Mouse (Mus musculus) midbrain, embryonic 15.5 days (tissue): ENCODE measurements around the gene Olfr1013. TPM values are rescaled to one million over a fixed set of nuclear protein-coding genes. Genes with fewer than 3 reads are reported as not detected.

Experiments
- ATAC-seq: fragments of 200-750 bp; cut with Nextera tagmentation; replicated peaks from 2 replicates; pipeline ENCODE4 v1.8.0; 2017; ENCODE audit warnings: moderate TSS enrichment
- H3K27ac ChIP-seq: fragments of 300-500 bp; sonication (generic); 2 replicates; pipeline ENCODE4 v1.5.1; 2015; ENCODE audit warnings: mild to moderate bottlenecking, inconsistent platforms
- H3K27me3 ChIP-seq: fragments of 300-500 bp; sonication (generic); replicated peaks from 2 replicates; pipeline ENCODE4 v1.6.1; 2015; ENCODE audit warnings: inconsistent platforms
- H3K36me3 ChIP-seq: fragments of 300-500 bp; sonication (generic); replicated peaks from 2 replicates; pipeline ENCODE4 v1.6.1; 2015; ENCODE audit warnings: inconsistent platforms
- H3K4me1 ChIP-seq: fragments of 300-500 bp; sonication (generic); 2 replicates; pipeline ENCODE4 v1.6.1; 2015; ENCODE audit warnings: inconsistent platforms
- H3K4me2 ChIP-seq: fragments of 300-500 bp; sonication (generic); 2 replicates; pipeline ENCODE4 v1.6.1; 2015; ENCODE audit warnings: inconsistent platforms, mild to moderate bottlenecking, moderate library complexity
- H3K4me3 ChIP-seq: fragments of 300-500 bp; sonication (generic); 2 replicates; pipeline ENCODE4 v1.5.1; 2015; ENCODE audit warnings: mild to moderate bottlenecking, inconsistent platforms
- H3K9ac ChIP-seq: fragments of 300-500 bp; sonication (generic); 2 replicates; pipeline ENCODE4 v1.6.1; 2015; ENCODE audit warnings: mild to moderate bottlenecking, inconsistent platforms
- H3K9me3 ChIP-seq: fragments of 300-500 bp; sonication (generic); 2 replicates; pipeline ENCODE4 v1.6.1; 2016; ENCODE audit warnings: inconsistent platforms
- WGBS: fragments of 180-500 bp; shearing (Covaris S2); methylation state at CpG from one replicate; pipeline ENCODE4 v1.1.7; 2015; ENCODE audit warnings: mixed read lengths; 5-methylcytosine and 5-hydroxymethylcytosine counted together
- polyA plus RNA-seq: library from polyadenylated mRNA; unstranded; fragments of >200 nt; fragmentation: Nextera tagmentation; extraction: Ambion mirVana; gene quantifications from 2 replicates; pipeline ENCODE4 v1.2.1, GENCODE M21; 2015

The Olfr1013 gene
- not detected in 2 replicates for polyA plus RNA-seq

DNA sequence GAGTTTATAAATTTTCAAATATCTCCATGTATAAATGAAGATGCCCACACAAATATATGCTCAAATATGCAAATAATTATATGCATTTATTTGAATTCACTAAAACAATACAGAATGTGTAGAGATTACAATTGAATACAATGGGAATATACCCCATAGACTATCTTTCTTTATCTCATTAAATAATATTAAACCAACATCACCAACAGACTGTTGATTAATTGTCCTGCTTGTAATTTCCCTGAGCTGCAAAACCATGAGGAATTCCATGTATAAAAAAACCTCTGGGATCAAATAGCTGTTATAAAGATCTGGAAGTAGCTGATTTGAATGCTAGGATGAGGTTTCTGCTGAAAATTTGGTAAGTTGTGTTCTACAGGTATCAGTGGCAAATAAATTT lies at the start of gene Olfr1013:
TSS of gene Olfr1013 (plus strand) at position 301 of the 400 bp plus-strand sequence.
- Histone ChIP-seq H3K9me3 (no peaks in the 10 kb centered on the region), H3K9ac (no peak within 1 kb of the TSS), H3K27me3 (no peaks in the 10 kb centered on the region), H3K4me3 (no peak within 1 kb of the TSS), H3K36me3 (no peaks in the 10 kb centered on the region), H3K27ac (no peak within 1 kb of the TSS), H3K4me2 (no peak within 1 kb of the TSS), H3K4me1 (no peaks in the 10 kb centered on the region)
- no peak for ATAC-seq

GRCm38 (mm10) chr2:85725793-85726192 lies 41.1 kb upstream of the Olfr1013 start:
- no peaks in the 10 kb centered on the region for H3K9me3 ChIP-seq
- no peak overlapping the region for H3K9ac ChIP-seq
- H3K4me2 ChIP-seq: no peak overlapping the region
- peak; percentile 87 for ATAC-seq
- no peaks in the 10 kb centered on the region for H3K4me1 ChIP-seq
- WGBS: 10% methylated on average over 3 of the region's 3 CpGs
- H3K27ac ChIP-seq: no peak overlapping the region
- no peaks in the 10 kb centered on the region for H3K36me3 ChIP-seq
- H3K4me3 ChIP-seq: no peak overlapping the region
- H3K27me3 ChIP-seq: no peaks in the 10 kb centered on the region

DNA sequence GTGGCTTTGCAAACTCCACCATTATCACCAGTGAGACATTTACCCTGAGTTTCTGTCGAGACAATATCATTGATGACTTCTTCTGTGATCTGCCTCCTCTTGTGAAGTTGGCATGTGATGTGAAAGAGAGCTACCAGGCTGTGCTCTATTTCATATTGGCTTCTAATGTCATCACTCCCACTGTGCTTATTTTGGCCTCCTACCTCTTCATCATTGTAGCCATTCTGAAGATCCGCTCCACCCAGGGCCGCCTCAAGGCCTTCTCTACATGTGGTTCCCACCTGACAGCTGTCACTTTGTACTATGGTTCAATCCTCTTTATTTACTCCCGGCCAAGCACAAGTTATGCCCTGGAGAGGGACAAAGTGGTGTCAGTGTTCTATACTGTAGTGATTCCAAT lies 13.1 kb upstream of the Olfr1013 start:
- no peak for ATAC-seq
- 75% methylated on average over 4 of the region's 4 CpGs for WGBS
- Histone ChIP-seq H3K4me3 (no peak overlapping the region), H3K36me3 (no peaks in the 10 kb centered on the region), H3K9ac (no peak overlapping the region), H3K4me1 (no peaks in the 10 kb centered on the region), H3K9me3 (no peaks in the 10 kb centered on the region), H3K27ac (no peak overlapping the region), H3K4me2 (no peak overlapping the region), H3K27me3 (no peaks in the 10 kb centered on the region)

DNA sequence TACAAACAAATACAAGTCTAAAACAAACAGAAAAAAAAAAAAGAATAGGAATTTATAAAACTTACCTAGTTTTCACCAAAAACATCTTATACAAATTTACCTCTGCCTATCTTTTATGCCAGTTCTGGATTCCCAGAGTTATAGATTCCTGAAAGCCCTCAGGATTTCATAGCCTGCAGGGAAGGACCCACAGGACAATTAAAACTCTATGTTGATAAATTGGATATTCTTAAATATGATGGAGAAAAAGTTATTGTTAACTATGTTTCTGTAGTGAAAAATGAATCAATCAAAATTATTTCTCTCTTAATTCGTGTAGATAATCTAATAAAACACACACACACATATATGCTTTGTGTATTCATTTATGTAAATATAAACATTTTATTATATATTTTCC lies 4.2 kb upstream of the Olfr1013 start, which contains the start of gene Olfr1012:
TSS of gene Olfr1012 (minus strand) at position 101 of the 400 bp plus-strand sequence.
- Histone ChIP-seq H3K9me3 (no peaks in the 10 kb centered on the region), H3K4me2 (no peak within 1 kb of the TSS), H3K27ac (no peak within 1 kb of the TSS), H3K36me3 (no peaks in the 10 kb centered on the region), H3K9ac (no peak within 1 kb of the TSS), H3K4me1 (no peaks in the 10 kb centered on the region), H3K4me3 (no peak within 1 kb of the TSS), H3K27me3 (no peaks in the 10 kb centered on the region)
- ATAC-seq: no peak
- 79% methylated on average over 1 of the region's 1 CpGs for WGBS

DNA sequence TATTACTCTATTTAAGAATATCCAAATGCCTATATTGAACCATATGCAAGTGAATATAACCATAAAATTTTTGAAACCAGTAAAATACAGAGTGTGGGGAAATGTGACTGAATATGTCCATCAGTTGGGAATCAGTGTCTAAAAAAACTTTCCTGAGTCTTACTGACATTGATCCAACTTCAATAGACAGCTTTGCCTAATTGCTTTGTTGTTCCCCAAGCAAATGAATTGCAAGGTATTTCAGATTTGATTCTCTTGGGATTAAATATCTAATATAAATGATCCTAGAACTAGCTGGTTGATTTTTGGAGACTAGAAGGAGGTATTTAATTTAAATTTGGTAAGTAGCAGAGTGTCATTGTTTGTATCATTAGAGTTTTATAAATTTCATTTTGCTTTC lies 5.5 kb downstream of the Olfr1013 start, which contains the start of gene Olfr1014:
TSS of gene Olfr1014 (plus strand) at position 301 of the 400 bp plus-strand sequence.
- H3K4me2 ChIP-seq: no peak within 1 kb of the TSS
- H3K4me3 ChIP-seq: no peak within 1 kb of the TSS
- H3K27ac ChIP-seq: no peak within 1 kb of the TSS
- H3K9me3 ChIP-seq: no peaks in the 10 kb centered on the region
- no peaks in the 10 kb centered on the region for H3K36me3 ChIP-seq
- H3K27me3 ChIP-seq: no peaks in the 10 kb centered on the region
- no peak for ATAC-seq
- no peak within 1 kb of the TSS for H3K9ac ChIP-seq
- H3K4me1 ChIP-seq: no peaks in the 10 kb centered on the region

GRCm38 (mm10) chr2:85781717-85782116 lies 14.8 kb downstream of the Olfr1013 start, which contains the start of gene Olfr1015:
Olfr1015 (plus strand) TSS chr2:85782017.
- Histone ChIP-seq H3K4me2 (no peak within 1 kb of the TSS), H3K27me3 (no peaks in the 10 kb centered on the region), H3K4me1 (no peaks in the 10 kb centered on the region), H3K27ac (no peak within 1 kb of the TSS), H3K9ac (no peak within 1 kb of the TSS), H3K9me3 (no peaks in the 10 kb centered on the region), H3K36me3 (no peaks in the 10 kb centered on the region), H3K4me3 (no peak within 1 kb of the TSS)
- ATAC-seq: no peak

GRCm38 (mm10) chr2:85792331-85792730 lies 25.4 kb downstream of the Olfr1013 start:
- Histone ChIP-seq H3K36me3 (no peaks in the 10 kb centered on the region), H3K9me3 (no peaks in the 10 kb centered on the region), H3K4me3 (no peak overlapping the region), H3K27ac (no peak overlapping the region), H3K4me1 (no peaks in the 10 kb centered on the region), H3K4me2 (no peak overlapping the region), H3K27me3 (no peaks in the 10 kb centered on the region), H3K9ac (no peak overlapping the region)
- 13% methylated on average over 2 of the region's 2 CpGs for WGBS
- ATAC-seq: peak; percentile 71; the same call in 1 of the 2 replicates

DNA sequence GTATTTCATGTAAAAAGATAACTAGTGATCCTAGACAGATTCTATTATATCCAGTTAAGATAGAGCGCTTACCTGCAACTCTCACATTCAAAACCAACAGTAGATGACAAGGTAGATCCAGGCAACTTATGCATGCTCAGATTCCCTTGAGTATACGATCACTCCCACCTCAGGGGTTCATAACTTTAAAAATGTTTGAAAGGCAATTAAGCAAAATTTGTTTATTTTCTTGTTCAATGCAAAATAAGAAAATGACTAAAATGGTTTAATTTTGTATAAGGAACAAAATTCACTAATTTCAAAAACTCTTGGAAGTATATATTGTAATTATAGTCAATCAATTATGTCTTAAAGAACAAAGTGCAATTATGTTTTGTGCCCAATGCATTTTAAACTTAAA lies 35.5 kb downstream of the Olfr1013 start, which contains the start of gene Olfr1016:
TSS of gene Olfr1016 (minus strand) at position 101 of the 400 bp plus-strand sequence.
- H3K27ac ChIP-seq: no peak within 1 kb of the TSS
- no peaks in the 10 kb centered on the region for H3K36me3 ChIP-seq
- H3K9ac ChIP-seq: no peak within 1 kb of the TSS
- no peak for ATAC-seq
- no peaks in the 10 kb centered on the region for H3K4me1 ChIP-seq
- no peaks in the 10 kb centered on the region for H3K27me3 ChIP-seq
- no peak within 1 kb of the TSS for H3K4me3 ChIP-seq
- no peak within 1 kb of the TSS for H3K4me2 ChIP-seq
- 95% methylated on average over 2 of the region's 2 CpGs for WGBS
- no peaks in the 10 kb centered on the region for H3K9me3 ChIP-seq

DNA sequence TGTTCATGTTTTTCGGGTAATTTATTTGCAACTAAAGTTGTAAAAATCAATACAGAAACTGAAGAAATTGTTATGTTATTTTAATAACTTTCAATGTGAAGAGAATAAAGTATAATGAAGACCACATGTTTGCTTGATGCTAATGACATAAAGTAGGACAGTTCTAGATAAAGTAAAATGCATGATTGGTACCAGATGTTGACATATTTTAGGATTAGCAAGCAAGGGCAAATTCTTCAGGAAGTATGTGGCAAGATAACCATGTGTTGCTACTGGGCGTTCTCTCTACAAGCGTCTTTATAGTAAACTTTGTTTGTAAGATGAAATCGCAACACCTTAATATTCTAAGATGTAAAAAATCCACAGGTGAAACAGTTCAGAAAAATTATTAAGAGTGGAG lies 37.6 kb downstream of the Olfr1013 start:
- Histone ChIP-seq H3K36me3 (no peaks in the 10 kb centered on the region), H3K4me1 (no peaks in the 10 kb centered on the region), H3K4me3 (no peak overlapping the region), H3K9me3 (no peaks in the 10 kb centered on the region), H3K27ac (no peak overlapping the region), H3K27me3 (no peaks in the 10 kb centered on the region), H3K4me2 (no peak overlapping the region), H3K9ac (no peak overlapping the region)
- no peak for ATAC-seq
- 95% methylated on average over 4 of the region's 4 CpGs for WGBS

- H3K9me3 ChIP-seq: no peaks in the 10 kb centered on the region
- no peak within 1 kb of the TSS for H3K4me2 ChIP-seq
- no peak for ATAC-seq
- no peaks in the 10 kb centered on the region for H3K36me3 ChIP-seq
- H3K27me3 ChIP-seq: no peaks in the 10 kb centered on the region
- no peak within 1 kb of the TSS for H3K4me3 ChIP-seq
- no peak within 1 kb of the TSS for H3K9ac ChIP-seq
- no peak within 1 kb of the TSS for H3K27ac ChIP-seq
- H3K4me1 ChIP-seq: no peaks in the 10 kb centered on the region
Observed at GRCm38 (mm10) chr2:85818179-85818578, 51.3 kb downstream of the Olfr1013 start, which contains the start of gene Olfr1018. Olfr1018 (plus strand) TSS chr2:85818479.

Other genes starting within 250 kb of the Olfr1013 start
- gene 4833423E24Rik, start 248.1 kb upstream of the Olfr1013 start, polyA plus RNA-seq: 0.19 and 0.32 TPM in 2 replicates
- gene Olfr996, start 187.9 kb upstream of the Olfr1013 start, polyA plus RNA-seq: not detected in 2 replicates
- not detected in 2 replicates for gene Olfr998, start 178.2 kb upstream of the Olfr1013 start, polyA plus RNA-seq
- not detected in 2 replicates for gene Olfr1000, start 155.2 kb upstream of the Olfr1013 start, polyA plus RNA-seq
- not detected in 2 replicates for gene Olfr1002, start 116.4 kb upstream of the Olfr1013 start, polyA plus RNA-seq
- gene Olfr154, start 102.6 kb upstream of the Olfr1013 start, polyA plus RNA-seq: not detected in 2 replicates
- not detected in 2 replicates for gene Olfr1006, start 88.3 kb upstream of the Olfr1013 start, polyA plus RNA-seq
- gene Olfr1008, start 77.7 kb upstream of the Olfr1013 start, polyA plus RNA-seq: not detected in 2 replicates
- gene Olfr1009, start 51.7 kb upstream of the Olfr1013 start, polyA plus RNA-seq: not detected in 2 replicates
- not detected in 2 replicates for gene Olfr1012, start 4.3 kb upstream of the Olfr1013 start, polyA plus RNA-seq
- not detected in 2 replicates for gene Olfr1014, start 5.6 kb downstream of the Olfr1013 start, polyA plus RNA-seq
- gene Olfr1015, start 14.9 kb downstream of the Olfr1013 start, polyA plus RNA-seq: not detected in 2 replicates
- gene Olfr1016, start 35.4 kb downstream of the Olfr1013 start, polyA plus RNA-seq: not detected in 2 replicates
- not detected in 2 replicates for gene Olfr1018, start 51.4 kb downstream of the Olfr1013 start, polyA plus RNA-seq
- not detected in 2 replicates for gene Olfr1019, start 78.4 kb downstream of the Olfr1013 start, polyA plus RNA-seq
- gene Olfr1020, start 79.9 kb downstream of the Olfr1013 start, polyA plus RNA-seq: not detected in 2 replicates
- gene Olfr1022, start 101.5 kb downstream of the Olfr1013 start, polyA plus RNA-seq: not detected in 2 replicates
- not detected in 2 replicates for gene Olfr1023, start 118.5 kb downstream of the Olfr1013 start, polyA plus RNA-seq
- not detected in 2 replicates for gene Olfr1024, start 138.0 kb downstream of the Olfr1013 start, polyA plus RNA-seq
- not detected in 2 replicates for gene Olfr1025-ps1, start 148.1 kb downstream of the Olfr1013 start, polyA plus RNA-seq
- gene Olfr1026, start 154.5 kb downstream of the Olfr1013 start, polyA plus RNA-seq: not detected in 2 replicates
- not detected in 2 replicates for gene Olfr1028, start 183.3 kb downstream of the Olfr1013 start, polyA plus RNA-seq
- not detected in 2 replicates for gene Olfr1029, start 206.8 kb downstream of the Olfr1013 start, polyA plus RNA-seq
- not detected in 2 replicates for gene Olfr1030, start 212.2 kb downstream of the Olfr1013 start, polyA plus RNA-seq
- not detected in 2 replicates for gene Olfr1031, start 223.2 kb downstream of the Olfr1013 start, polyA plus RNA-seq
- gene Olfr1032, start 238.4 kb downstream of the Olfr1013 start, polyA plus RNA-seq: not detected in 2 replicates